Mouse (Mus musculus) intestine, postnatal 0 days (tissue): ENCODE measurements around the gene Mtfmt. TPM values are rescaled to one million over a fixed set of nuclear protein-coding genes. Genes with fewer than 3 reads are reported as not detected.

ENCODE experiments used
- ATAC-seq: fragments of 200-750 bp; cut with Nextera tagmentation; 2 replicates; pipeline ENCODE4 v1.8.0; 2017; ENCODE audit warnings: mild to moderate bottlenecking, moderate TSS enrichment, moderate library complexity
- H3K27ac ChIP-seq: fragments of 300-500 bp; sonication (generic); 2 replicates; pipeline ENCODE4 v1.5.1; 2014; ENCODE audit warnings: mild to moderate bottlenecking, low read depth, low read length, moderate library complexity
- H3K27me3 ChIP-seq: fragments of 300-500 bp; sonication (generic); replicated peaks from 2 replicates; pipeline ENCODE4 v1.6.1; 2014; ENCODE audit warnings: low read length, mixed read lengths; ENCODE audit not compliant: control insufficient read depth, insufficient read depth
- H3K36me3 ChIP-seq: fragments of 300-500 bp; sonication (generic); 2 replicates; pipeline ENCODE4 v1.6.1; 2014; ENCODE audit warnings: mild to moderate bottlenecking, moderate library complexity; ENCODE audit not compliant: control insufficient read depth, insufficient read depth
- H3K4me1 ChIP-seq: fragments of 300-500 bp; sonication (generic); replicated peaks from 2 replicates; pipeline ENCODE4 v1.6.1; 2014; ENCODE audit warnings: antibody characterized with exemption, low read length, mixed read lengths; ENCODE audit not compliant: control insufficient read depth, insufficient read depth
- H3K4me2 ChIP-seq: fragments of 300-500 bp; sonication (generic); replicated peaks from 2 replicates; pipeline ENCODE4 v1.6.1; 2014; ENCODE audit warnings: low read depth, mild to moderate bottlenecking, moderate library complexity
- H3K4me3 ChIP-seq: fragments of 300-500 bp; sonication (generic); 2 replicates; pipeline ENCODE4 v1.5.1; 2014; ENCODE audit warnings: low read depth, low read length
- H3K9ac ChIP-seq: fragments of 300-500 bp; sonication (generic); 2 replicates; pipeline ENCODE4 v1.6.1; 2014; ENCODE audit warnings: mild to moderate bottlenecking, low read depth, low read length
- H3K9me3 ChIP-seq: fragments of 300-500 bp; sonication (generic); 2 replicates; pipeline ENCODE4 v1.6.1; 2016; ENCODE audit warnings: mixed run types; ENCODE audit not compliant: control insufficient read depth
- CTCF ChIP-seq: sonication (generic); IDR thresholded peaks from 2 replicates; pipeline ENCODE4 v1.5.1; 2016; ENCODE audit warnings: low read depth, mild to moderate bottlenecking, control low read depth, antibody characterized with exemption, moderate library complexity
- WGBS: fragments of 180-500 bp; shearing (Covaris S2); extraction: QIAGEN DNeasy Blood & Tissue Kit; methylation state at CpG from one replicate; pipeline ENCODE4 v1.1.7; 2014; 5-methylcytosine and 5-hydroxymethylcytosine counted together
- polyA plus RNA-seq: library from polyadenylated mRNA; unstranded; fragments of >200 nt; fragmentation: Nextera tagmentation; extraction: Ambion mirVana; gene quantifications from 2 replicates; pipeline ENCODE4 v1.2.1, GENCODE M21; 2015

Mtfmt gene
- polyA plus RNA-seq, 1 experiment from 2014 or later, result 14.8 TPM

DNA sequence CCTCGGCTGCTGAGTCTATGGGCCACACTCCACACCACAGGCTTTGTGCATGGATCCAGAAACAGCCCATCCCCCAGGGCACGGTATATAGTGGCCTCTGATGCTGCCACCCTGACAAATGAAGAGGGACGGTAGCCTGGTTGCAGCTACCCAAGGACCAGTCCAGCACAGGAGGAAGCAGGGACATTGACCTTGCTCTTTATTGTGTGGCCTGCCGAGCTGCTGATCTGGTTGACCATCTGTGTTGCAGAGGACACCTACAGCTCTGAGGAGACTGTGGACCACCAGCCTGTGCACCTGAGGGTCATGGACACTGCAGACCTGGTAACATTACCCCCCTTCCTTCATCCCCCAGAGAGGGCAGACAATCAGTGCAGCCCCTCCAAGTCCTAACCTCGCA, 28.3 kb upstream of the Mtfmt start:
- ATAC-seq, result no peak

DNA sequence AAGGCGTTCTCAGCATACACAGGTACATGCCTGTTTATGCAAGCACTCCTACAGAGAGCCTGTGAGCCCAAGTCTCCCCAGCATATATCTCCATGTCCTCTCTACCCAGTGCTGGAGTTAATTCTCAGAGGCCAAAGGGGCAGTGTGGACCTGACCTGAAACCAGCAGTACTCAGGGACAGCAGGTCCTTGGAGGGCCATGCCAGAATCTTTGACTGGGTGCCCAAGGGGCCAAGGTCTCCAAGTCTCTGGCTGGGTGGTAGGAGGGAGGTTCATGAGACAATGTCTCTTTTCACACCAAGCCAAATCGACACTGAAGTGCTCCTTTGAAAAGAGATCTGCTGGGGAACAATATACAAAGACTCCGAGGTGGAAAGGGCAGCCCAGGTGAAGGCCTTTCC, 27.7 kb upstream of the Mtfmt start:
- Histone ChIP-seq H3K27ac (no peak overlapping the region), H3K36me3 (peaks cover 18% of the 10 kb centered on the region; the same call in 1 of the 2 replicates), H3K4me1 (peaks cover 4% of the 10 kb centered on the region; the same call in 1 of the 2 replicates), H3K4me2 (no peak overlapping the region), H3K9me3 (no peaks in the 10 kb centered on the region), H3K4me3 (no peak overlapping the region), H3K27me3 (no peaks in the 10 kb centered on the region), H3K9ac (no peak overlapping the region)
- no peak for ATAC-seq
- WGBS, result 73% methylated on average over 3 of the region's 3 CpGs
- TF ChIP-seq CTCF, result no peak

More for the DNA sequence above, 28.3 kb upstream of the Mtfmt start:
- H3K27me3 ChIP-seq, result no peaks in the 10 kb centered on the region
- peaks cover 4% of the 10 kb centered on the region; the same call in 1 of the 2 replicates for H3K4me1 ChIP-seq
- 80% methylated on average over 5 of the region's 5 CpGs for WGBS
- H3K9me3 ChIP-seq, result no peaks in the 10 kb centered on the region
- H3K9ac ChIP-seq, result no peak overlapping the region
- H3K4me2 ChIP-seq, result no peak overlapping the region
- no peak overlapping the region for H3K27ac ChIP-seq
- TF ChIP-seq CTCF, result no peak
- peaks cover 13% of the 10 kb centered on the region; the same call in 1 of the 2 replicates for H3K36me3 ChIP-seq
- no peak overlapping the region for H3K4me3 ChIP-seq

DNA sequence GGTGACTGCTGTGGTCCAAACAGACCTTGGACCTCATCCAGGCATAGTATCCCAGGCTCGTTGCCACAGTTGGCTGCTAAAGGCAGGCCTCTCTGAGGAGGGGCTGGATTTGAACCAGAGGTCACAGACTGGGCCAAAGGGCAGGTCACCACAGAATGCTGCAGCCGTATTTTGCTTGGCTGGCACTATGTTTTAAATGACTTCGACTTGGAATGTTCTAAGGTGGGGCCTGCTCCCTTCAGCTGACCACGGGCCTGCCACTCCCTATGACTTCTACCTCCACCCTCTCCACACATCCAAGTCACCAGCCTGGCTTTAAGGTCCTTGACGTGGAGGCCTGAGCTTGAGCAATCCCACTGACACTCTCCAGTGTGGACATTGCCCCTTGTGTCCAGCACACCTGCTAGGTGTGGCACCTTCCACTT, 26.7 kb upstream of the Mtfmt start:
- peak; percentile 96 for ATAC-seq
- TF ChIP-seq CTCF, result no peak

DNA sequence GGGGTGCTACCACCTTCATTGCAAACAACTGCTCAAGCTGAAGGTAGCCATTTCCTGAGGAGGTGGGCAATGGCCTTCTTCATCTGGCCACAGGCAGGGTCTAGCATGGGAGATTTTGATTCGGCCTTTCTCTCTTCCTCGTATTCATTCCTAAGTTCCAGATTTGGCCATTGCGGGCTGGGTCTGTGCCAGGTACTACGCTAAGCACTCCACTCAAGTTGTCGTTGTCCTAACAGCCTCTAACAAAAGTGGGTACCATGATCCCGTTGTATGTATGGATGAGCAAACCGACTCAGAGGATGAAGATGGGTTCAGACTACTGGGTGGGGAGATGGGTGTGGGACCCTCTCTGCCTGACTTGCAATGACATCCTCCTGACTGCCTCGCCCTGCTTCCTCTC, 25.2 kb upstream of the Mtfmt start:
- ATAC-seq, result no peak
- WGBS, result 88% methylated on average over 8 of the region's 8 CpGs
- H3K4me3 ChIP-seq, result no peak overlapping the region
- H3K4me1 ChIP-seq, result 0 out of 2 replicates have a peak, but pooled peaks cover 4% of the 10 kb centered on the region
- H3K4me2 ChIP-seq, result no peak overlapping the region
- peaks cover 21% of the 10 kb centered on the region; the same call in 1 of the 2 replicates for H3K36me3 ChIP-seq
- TF ChIP-seq CTCF, result no peak
- H3K9ac ChIP-seq, result no peak overlapping the region
- H3K9me3 ChIP-seq, result no peaks in the 10 kb centered on the region
- H3K27me3 ChIP-seq, result no peaks in the 10 kb centered on the region
- H3K27ac ChIP-seq, result peak overlapping the region; percentile 60; the same call in 1 of the 2 replicates

More for the DNA sequence above, 26.7 kb upstream of the Mtfmt start:
- H3K27me3 ChIP-seq, result no peaks in the 10 kb centered on the region
- H3K27ac ChIP-seq, result peak overlapping the region; percentile 84
- H3K9ac ChIP-seq, result no peak overlapping the region
- H3K4me1 ChIP-seq, result peaks cover 4% of the 10 kb centered on the region; the same call in 1 of the 2 replicates
- H3K4me3 ChIP-seq, result no peak overlapping the region
- no peaks in the 10 kb centered on the region for H3K9me3 ChIP-seq
- 35% methylated on average over 5 of the region's 5 CpGs for WGBS
- H3K4me2 ChIP-seq, result 0 out of 2 replicates have a peak overlapping the region, but pooled peaks have one; percentile 3
- H3K36me3 ChIP-seq, result peaks cover 21% of the 10 kb centered on the region; the same call in 1 of the 2 replicates

DNA sequence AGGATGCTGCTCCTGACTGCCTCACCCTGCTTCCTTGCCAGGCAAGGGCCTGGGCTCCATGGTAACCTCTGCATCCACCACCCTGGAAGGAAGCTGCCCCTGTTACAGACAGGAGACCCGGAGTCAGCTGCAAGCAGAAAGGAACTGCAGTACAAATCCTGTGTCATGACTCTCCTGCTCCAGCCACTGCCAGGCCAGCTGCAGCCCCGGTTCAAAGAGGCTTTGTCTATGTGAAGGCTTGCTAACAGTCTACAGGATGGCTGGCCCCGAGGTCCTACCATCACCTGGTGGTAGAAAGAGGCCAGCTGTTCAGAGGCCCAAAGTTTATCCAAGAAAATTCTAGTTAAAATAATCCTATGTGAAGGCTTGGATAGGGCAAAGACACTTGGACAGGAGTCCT, 24.3 kb upstream of the Mtfmt start:
- ATAC-seq, result no peak
- H3K27me3 ChIP-seq, result no peaks in the 10 kb centered on the region
- H3K4me2 ChIP-seq, result no peak overlapping the region
- H3K27ac ChIP-seq, result peak overlapping the region; percentile 50; the same call in 1 of the 2 replicates
- no peak overlapping the region for H3K4me3 ChIP-seq
- TF ChIP-seq CTCF, result no peak
- H3K36me3 ChIP-seq, result peaks cover 21% of the 10 kb centered on the region; the same call in 1 of the 2 replicates
- no peaks in the 10 kb centered on the region for H3K9me3 ChIP-seq
- 48% methylated on average over 3 of the region's 3 CpGs for WGBS
- H3K4me1 ChIP-seq, result 0 out of 2 replicates have a peak, but pooled peaks cover 4% of the 10 kb centered on the region
- H3K9ac ChIP-seq, result no peak overlapping the region

DNA sequence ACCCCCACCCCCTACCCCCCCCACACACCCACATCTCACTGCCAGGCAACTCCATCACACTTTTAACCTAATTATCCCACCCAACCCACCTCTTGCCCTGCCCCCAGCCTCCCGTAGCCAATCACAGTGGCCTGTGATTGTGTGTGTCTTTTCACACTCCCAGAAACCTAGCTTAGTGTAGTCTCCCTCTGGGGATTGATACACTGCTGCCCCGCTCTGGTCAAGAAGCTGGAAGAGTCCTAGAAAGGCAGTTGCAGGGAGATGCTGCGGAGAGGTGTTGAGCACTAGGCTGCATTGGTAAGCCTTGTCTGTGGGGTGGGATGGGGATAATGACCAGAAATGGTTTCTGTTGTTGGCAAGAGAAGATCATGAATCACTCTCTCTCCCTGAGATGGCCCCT, 17.8 kb upstream of the Mtfmt start:
- no peaks in the 10 kb centered on the region for H3K27me3 ChIP-seq
- H3K4me1 ChIP-seq, result no peaks in the 10 kb centered on the region
- WGBS, result 54% methylated on average over 3 of the region's 3 CpGs
- no peak for ATAC-seq
- H3K4me3 ChIP-seq, result no peak overlapping the region
- no peak overlapping the region; the same call in 1 of the 2 replicates for H3K4me2 ChIP-seq
- peaks cover 4% of the 10 kb centered on the region; the same call in 1 of the 2 replicates for H3K36me3 ChIP-seq
- no peak overlapping the region for H3K9ac ChIP-seq
- H3K9me3 ChIP-seq, result no peaks in the 10 kb centered on the region
- peak; percentile 36 for TF ChIP-seq CTCF
- H3K27ac ChIP-seq, result no peak overlapping the region
